Mouse (Mus musculus) neutrophil, adult 59 days (primary cell): ENCODE measurements around the gene Arpp21. TPM values are rescaled to one million over a fixed set of nuclear protein-coding genes. Genes with fewer than 3 reads are reported as not detected.

Source experiments
- total RNA-seq, 2 experiments: library from RNA; stranded (reverse); gene quantifications; 1 replicate in 1 of 2; 2 replicates in 1 of 2; pipeline ENCODE4 v1.2.4; 2023

Gene Arpp21
- total RNA-seq, result under 1 TPM in 1 of 2 experiments, not detected in 1; 0.71 TPM

GRCm38 (mm10) chr9:112235696-112236397 lies at the start of gene Arpp21:
Gene Arpp21, minus strand, starts transcription at chr9:112235938.

